Mouse (Mus musculus) kidney, adult 8-10 months (tissue): ENCODE measurements at regions not wholly inside any gene's neighbourhood (a gene's known extent, or its start where the extent isn't known, plus 50 kb on each side); places are given as distances from the start of the nearest gene placed in this dataset.
A peak's percentile ranks its signal among the peaks of the same experiment; 100 is the strongest.

ENCODE experiments used
- DNase-seq, 2 experiments: peaks; one replicate each; pipeline ENCODE4 v3.0.0; 2022

- no peak for DNase-seq
These were observed 305.7 kb upstream of the Adamts9 start for GRCm38 (mm10) chr6:93248973-93249372.

GRCm38 (mm10) chr6:93246498-93247242, 303.4 kb upstream of the Adamts9 start:
- no peak for DNase-seq

GRCm38 (mm10) chr6:93235550-93235949, 292.3 kb upstream of the Adamts9 start:
- no peak for DNase-seq

- DNase-seq = no peak
These were observed 289.3 kb upstream of the Adamts9 start for GRCm38 (mm10) chr6:93232636-93233035.

- DNase-seq = no peak
These were observed 287.2 kb upstream of the Adamts9 start for GRCm38 (mm10) chr6:93230450-93230849.

- no peak for DNase-seq
These were observed 286.0 kb upstream of the Adamts9 start for GRCm38 (mm10) chr6:93229320-93229719.

GRCm38 (mm10) chr6:93223610-93224550, 280.6 kb upstream of the Adamts9 start:
- peak in 1 of 2 experiments; percentile 9 for DNase-seq

GRCm38 (mm10) chr6:93218015-93218593, 274.8 kb upstream of the Adamts9 start:
- no peak for DNase-seq

GRCm38 (mm10) chr6:93200886-93201285, 257.6 kb upstream of the Adamts9 start:
- DNase-seq = no peak

- DNase-seq = no peak
These were observed 251.4 kb upstream of the Adamts9 start for GRCm38 (mm10) chr6:93194741-93195140.

GRCm38 (mm10) chr6:93192980-93193379, 249.7 kb upstream of the Adamts9 start:
- no peak for DNase-seq

- no peak for DNase-seq
These were observed 247.7 kb upstream of the Adamts9 start for GRCm38 (mm10) chr6:93190986-93191385.

- DNase-seq = no peak
These were observed 225.2 kb upstream of the Adamts9 start for GRCm38 (mm10) chr6:93168526-93168925.

- DNase-seq = peak in 1 of 2 experiments; percentile 9
These were observed 224.0 kb upstream of the Adamts9 start for GRCm38 (mm10) chr6:93167281-93167680.

GRCm38 (mm10) chr6:93165942-93166341, 222.7 kb upstream of the Adamts9 start:
- no peak for DNase-seq

- peak; percentile 32 to 49 for DNase-seq
These were observed 209.3 kb upstream of the Adamts9 start for GRCm38 (mm10) chr6:93152431-93153208.

- DNase-seq = peak in 1 of 2 experiments; percentile 16
These were observed 207.2 kb upstream of the Adamts9 start for GRCm38 (mm10) chr6:93150531-93150930.

GRCm38 (mm10) chr6:93149956-93150355, 206.7 kb upstream of the Adamts9 start:
- no peak for DNase-seq

- no peak for DNase-seq
These were observed 197.0 kb upstream of the Adamts9 start for GRCm38 (mm10) chr6:93140331-93140731.

GRCm38 (mm10) chr6:93133940-93134339, 190.6 kb upstream of the Adamts9 start:
- DNase-seq = no peak

- no peak for DNase-seq
These were observed 187.8 kb upstream of the Adamts9 start for GRCm38 (mm10) chr6:93130946-93131685.

- no peak for DNase-seq
These were observed 176.2 kb upstream of the Adamts9 start for GRCm38 (mm10) chr6:93119482-93119881.
